Mouse (Mus musculus) spleen, postnatal 14 days (tissue): ENCODE measurements around the gene Itfg2.

Experiments
- DNase-seq, 2 experiments: peaks; one replicate each; pipeline ENCODE4 v3.0.0; 2021 to 2022; ENCODE audit warnings: low spot score in 2 of 2

The Itfg2 gene

GRCm38 (mm10) chr6:128435474-128435873 lies 10.7 kb upstream of the Itfg2 start:
- peak in 1 of 2 experiments; percentile 31 for DNase-seq

DNA sequence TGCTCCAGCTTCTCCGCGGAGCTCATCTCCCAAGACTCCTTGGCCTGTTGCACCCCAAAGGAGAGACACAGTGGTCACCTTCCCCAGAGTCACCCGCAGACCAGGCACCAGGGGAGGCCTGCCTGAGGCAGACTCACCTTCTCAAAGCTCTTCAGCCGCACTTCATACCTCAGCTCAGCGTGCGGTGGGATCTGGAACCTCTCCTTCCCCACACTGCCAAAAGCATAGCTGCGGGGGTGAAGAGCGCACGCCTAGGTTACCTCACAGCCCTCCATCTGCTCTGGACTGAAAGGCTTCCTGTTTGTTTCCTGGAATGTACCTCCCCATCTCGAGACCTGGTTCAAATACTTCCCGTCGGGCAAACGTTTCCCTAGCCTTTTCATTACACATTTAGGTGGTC lies 8.8 kb upstream of the Itfg2 start:
- no peak for DNase-seq

DNA sequence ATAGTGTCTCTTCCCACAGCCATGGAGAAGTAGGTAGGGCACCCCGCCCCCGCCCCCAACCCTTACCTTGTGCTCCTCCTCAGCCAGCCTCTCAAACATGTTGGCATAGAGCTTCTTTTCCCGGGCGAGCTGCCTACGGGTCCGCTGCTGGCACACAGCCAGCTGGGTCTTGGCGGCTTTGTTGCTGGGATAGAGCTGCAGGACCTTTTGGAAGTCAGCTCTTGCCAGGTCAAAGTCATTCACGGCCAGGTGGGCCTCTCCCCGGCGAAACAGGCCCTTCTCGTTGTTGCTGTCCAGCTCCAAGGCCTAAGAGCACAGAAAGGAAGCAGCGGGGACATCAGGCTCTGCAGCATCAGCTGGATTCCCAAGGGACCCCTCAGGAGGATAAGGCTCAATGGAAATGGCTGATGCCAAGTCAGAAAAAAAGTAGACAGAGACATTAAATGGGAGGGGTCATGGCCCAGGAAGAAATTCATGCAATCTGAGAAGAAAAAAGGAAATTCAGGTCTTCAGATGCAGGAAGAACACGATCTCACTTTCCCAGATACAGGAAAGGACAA lies 7.7 kb upstream of the Itfg2 start:
- DNase-seq = no peak

GRCm38 (mm10) chr6:128429826-128430225 lies 5.1 kb upstream of the Itfg2 start:
- no peak for DNase-seq

DNA sequence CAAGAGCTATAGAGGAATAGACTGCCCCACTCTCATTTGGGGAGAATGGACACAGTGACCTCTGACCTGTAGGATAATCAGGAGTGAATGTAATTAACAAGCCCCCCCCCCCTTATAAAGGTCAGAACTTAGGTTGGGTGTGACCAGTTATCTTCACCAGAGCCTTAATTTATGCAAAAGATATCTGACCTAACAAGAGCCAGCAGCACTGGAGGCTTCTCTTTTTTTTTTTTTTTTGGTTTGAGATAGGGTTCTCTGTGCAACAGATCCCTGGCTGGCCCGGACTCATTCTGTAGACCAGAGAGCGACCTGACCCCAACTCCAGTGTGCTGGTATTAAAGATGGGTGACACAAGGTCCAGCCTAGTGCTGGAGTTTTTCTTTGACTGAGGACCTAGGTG lies 4.6 kb upstream of the Itfg2 start:
- no peak for DNase-seq

- no peak for DNase-seq
These were observed 2.8 kb upstream of the Itfg2 start for GRCm38 (mm10) chr6:128427571-128427970.

DNA sequence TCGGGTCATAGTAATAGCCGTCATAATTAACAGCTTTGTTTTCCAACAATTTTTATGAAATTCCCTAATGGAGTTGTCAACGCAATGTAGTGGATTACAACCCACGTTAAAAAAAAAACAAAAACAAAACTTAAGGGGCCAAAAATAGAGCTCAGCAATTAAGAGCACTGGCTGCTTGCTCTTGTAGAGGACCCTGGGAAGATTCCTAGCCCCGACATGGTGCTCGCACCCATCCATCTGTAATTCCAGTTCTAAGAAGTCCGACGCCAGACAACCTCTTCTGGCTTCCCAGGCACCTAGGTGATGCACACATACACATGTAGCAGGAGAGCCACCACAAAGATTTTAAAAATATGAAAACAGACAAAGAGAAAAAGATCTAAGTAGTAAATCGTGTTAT lies 315 bp upstream of the Itfg2 start:
- DNase-seq = no peak

DNA sequence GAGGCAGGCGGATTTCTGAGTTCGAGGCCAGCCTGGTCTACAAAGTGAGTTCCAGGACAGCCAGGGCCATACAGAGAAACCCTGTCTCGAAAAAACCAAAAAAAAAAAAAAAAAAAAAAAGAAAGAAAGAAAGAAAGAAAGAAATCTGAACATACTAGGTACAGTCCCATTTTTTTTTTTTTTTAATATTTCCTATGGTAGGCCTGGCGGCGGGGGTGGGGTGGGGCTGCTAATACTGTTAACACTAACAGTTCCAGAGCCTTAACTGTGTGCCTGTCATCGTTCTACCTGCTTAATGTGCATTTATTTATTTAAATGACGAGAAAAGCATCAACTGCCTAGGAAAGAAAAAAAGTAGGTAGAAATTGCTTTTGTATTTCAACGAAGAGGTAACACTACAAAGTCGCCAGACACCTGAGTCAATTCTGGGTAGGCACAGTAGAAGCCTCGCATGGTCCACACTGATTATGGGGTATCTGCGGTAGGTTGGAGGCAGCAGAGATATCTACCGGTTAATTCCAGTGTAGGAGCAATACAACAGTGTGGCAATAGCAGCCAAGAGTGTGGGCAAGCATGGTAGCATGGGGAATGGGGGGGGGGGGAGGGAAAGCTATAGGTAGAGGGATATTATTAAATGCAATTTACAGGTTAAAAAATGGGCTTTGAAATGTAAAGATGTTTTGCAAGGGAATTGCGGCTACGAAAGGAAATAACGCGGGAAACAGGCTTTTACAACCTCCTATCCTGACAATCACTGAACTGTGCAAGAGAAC lies 1.0 kb downstream of the Itfg2 start:
- DNase-seq = no peak

GRCm38 (mm10) chr6:128421480-128421879 lies 3.3 kb downstream of the Itfg2 start:
- DNase-seq = no peak

DNA sequence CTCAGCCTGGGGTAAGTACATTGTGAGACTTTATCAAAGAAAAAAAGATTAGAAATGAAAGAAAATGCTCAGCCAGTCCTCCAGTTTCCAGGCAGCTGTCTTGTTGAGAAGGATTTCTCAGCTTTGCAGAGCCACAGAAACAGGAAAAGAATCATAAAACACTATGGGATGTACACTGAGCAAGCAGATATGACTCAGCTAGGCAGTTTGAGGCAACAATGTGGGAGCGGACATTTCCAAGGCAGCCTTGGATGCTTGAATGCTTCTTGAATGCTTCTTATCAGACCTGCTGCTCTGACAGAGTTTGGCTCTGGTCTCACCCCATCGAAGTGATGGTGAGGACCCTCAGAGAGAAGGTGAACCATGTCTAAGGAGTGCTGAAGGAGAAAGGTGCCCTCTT lies 3.7 kb downstream of the Itfg2 start:
- DNase-seq = no peak

GRCm38 (mm10) chr6:128418076-128418475 lies 6.7 kb downstream of the Itfg2 start:
- DNase-seq = no peak

- no peak for DNase-seq
These were observed 8.6 kb downstream of the Itfg2 start for GRCm38 (mm10) chr6:128416169-128416568.

DNA sequence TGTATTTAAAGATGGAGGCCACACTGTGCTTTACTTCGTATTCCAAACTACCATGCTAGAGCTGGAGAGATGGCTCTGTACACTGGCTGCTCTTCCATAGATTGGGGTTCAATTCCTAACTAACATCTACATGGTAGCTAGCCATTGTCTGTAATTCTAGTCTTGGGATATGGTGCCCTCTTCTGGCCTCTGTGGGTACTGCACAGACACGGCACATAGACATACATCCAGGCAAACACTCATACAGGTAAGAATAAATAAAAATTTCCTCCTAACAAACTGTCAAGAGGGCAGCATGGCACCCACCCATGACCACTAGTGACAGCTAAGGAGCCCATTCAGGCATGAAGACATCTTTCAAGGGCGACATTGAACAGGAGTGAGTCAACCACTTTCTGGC lies 13.6 kb downstream of the Itfg2 start:
- peak; percentile 55 to 70 for DNase-seq

GRCm38 (mm10) chr6:128410305-128410704 lies 14.4 kb downstream of the Itfg2 start:
- DNase-seq = no peak

GRCm38 (mm10) chr6:128408544-128409125 lies 16.1 kb downstream of the Itfg2 start:
- no peak for DNase-seq

DNA sequence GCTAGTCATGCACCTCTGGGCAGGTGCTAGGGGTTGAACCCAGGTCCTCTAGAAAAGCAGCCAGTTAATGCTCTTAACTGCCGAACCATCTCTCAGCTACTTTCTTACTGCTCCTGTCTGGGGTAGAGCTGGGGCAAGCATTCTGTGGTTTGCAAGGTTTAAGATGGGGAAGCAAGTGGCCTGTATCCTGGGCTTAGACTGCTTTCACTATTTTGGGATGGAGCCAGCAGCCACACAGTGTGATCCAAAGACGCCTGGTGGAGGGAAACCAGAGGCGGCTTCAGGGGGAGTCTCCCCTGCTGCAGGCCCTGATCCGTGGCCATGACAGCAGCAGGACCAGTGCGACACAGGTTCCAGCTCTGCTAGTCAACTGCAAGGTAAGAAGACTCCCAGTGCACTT lies 20.0 kb downstream of the Itfg2 start:
- no peak for DNase-seq

- DNase-seq = no peak
These were observed 25.1 kb downstream of the Itfg2 start for GRCm38 (mm10) chr6:128399421-128400185.

GRCm38 (mm10) chr6:128398996-128399395 lies 25.7 kb downstream of the Itfg2 start, which contains the start of gene Nrip2:
Gene Nrip2 (plus strand): TSS chr6:128399296.
- no peak for DNase-seq

- DNase-seq = no peak
These were observed 27.0 kb downstream of the Itfg2 start for GRCm38 (mm10) chr6:128397574-128398261.

- DNase-seq = no peak
These were observed 34.0 kb downstream of the Itfg2 start for GRCm38 (mm10) chr6:128390683-128391082.

DNA sequence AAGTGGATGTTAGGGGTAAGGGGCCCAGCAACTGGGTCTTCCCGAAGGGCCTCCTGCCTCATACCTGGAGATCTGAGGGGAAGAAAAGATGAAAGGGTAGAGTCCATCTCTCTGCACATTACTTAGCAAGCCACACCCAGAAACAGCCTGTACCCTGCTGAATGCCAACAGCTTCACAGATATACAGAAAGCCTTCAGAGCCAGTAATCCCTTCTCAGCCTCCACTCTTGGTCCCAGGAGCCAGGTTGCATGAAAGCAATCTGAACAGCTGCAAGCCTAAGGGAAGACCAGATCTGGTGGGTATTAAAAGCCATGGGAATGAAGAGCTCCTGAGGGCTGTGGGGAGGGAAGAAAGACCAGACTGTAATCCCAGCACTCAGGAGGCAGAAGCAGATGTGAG lies 35.5 kb downstream of the Itfg2 start:
- DNase-seq = no peak

GRCm38 (mm10) chr6:128385026-128385425 lies 39.7 kb downstream of the Itfg2 start:
- no peak for DNase-seq
